Mouse (Mus musculus) heart, embryonic 13.5 days (tissue): ENCODE measurements around the gene Msl1. TPM values are rescaled to one million over a fixed set of nuclear protein-coding genes. Genes with fewer than 3 reads are reported as not detected.
"Not testable (repeated sequence)": the region's sequence is repeated elsewhere in the genome, so short reads cannot be mapped to it uniquely, and the experiment has no call there.

Experiments
- ATAC-seq: fragments of 200-750 bp; cut with Nextera tagmentation; 2 replicates; pipeline ENCODE4 v1.8.0; 2017; ENCODE audit warnings: moderate TSS enrichment; ENCODE audit not compliant: insufficient number of reproducible peaks, low FRiP score, low TSS enrichment; ENCODE audit errors: extremely low read depth
- H3K27ac ChIP-seq: fragments of 300-500 bp; sonication (generic); replicated peaks from 2 replicates; pipeline ENCODE4 v1.5.1; 2015; ENCODE audit warnings: moderate library complexity, mild to moderate bottlenecking, inconsistent platforms
- H3K27me3 ChIP-seq: fragments of 300-500 bp; sonication (generic); replicated peaks from 2 replicates; pipeline ENCODE4 v1.6.1; 2015; ENCODE audit warnings: mild to moderate bottlenecking, inconsistent platforms
- H3K36me3 ChIP-seq: fragments of 300-500 bp; sonication (generic); 2 replicates; pipeline ENCODE4 v1.6.1; 2015; ENCODE audit warnings: mild to moderate bottlenecking, inconsistent platforms
- H3K4me1 ChIP-seq: fragments of 300-500 bp; sonication (generic); 2 replicates; pipeline ENCODE4 v1.6.1; 2015; ENCODE audit warnings: inconsistent platforms
- H3K4me2 ChIP-seq: fragments of 300-500 bp; sonication (generic); 2 replicates; pipeline ENCODE4 v1.6.1; 2015; ENCODE audit warnings: inconsistent platforms, mild to moderate bottlenecking, moderate library complexity
- H3K4me3 ChIP-seq: fragments of 300-500 bp; sonication (generic); 2 replicates; pipeline ENCODE4 v1.5.1; 2015; ENCODE audit warnings: moderate library complexity, mild to moderate bottlenecking, inconsistent platforms
- H3K9ac ChIP-seq: fragments of 300-500 bp; sonication (generic); 2 replicates; pipeline ENCODE4 v1.6.1; 2015; ENCODE audit warnings: inconsistent platforms, mild to moderate bottlenecking, moderate library complexity
- H3K9me3 ChIP-seq: fragments of 300-500 bp; sonication (generic); 2 replicates; pipeline ENCODE4 v1.6.1; 2016; ENCODE audit warnings: inconsistent platforms
- WGBS: fragments of 180-500 bp; shearing (Covaris S2); methylation state at CpG from one replicate; pipeline ENCODE4 v1.1.7; 2015; ENCODE audit warnings: mixed read lengths; 5-methylcytosine and 5-hydroxymethylcytosine counted together
- polyA plus RNA-seq: library from polyadenylated mRNA; unstranded; fragments of >200 nt; fragmentation: Nextera tagmentation; extraction: Ambion mirVana; gene quantifications from 2 replicates; pipeline ENCODE4 v1.2.1, GENCODE M21; 2015

Msl1 gene
- polyA plus RNA-seq, 1 experiment from 2014 or later: 14.6 TPM

DNA sequence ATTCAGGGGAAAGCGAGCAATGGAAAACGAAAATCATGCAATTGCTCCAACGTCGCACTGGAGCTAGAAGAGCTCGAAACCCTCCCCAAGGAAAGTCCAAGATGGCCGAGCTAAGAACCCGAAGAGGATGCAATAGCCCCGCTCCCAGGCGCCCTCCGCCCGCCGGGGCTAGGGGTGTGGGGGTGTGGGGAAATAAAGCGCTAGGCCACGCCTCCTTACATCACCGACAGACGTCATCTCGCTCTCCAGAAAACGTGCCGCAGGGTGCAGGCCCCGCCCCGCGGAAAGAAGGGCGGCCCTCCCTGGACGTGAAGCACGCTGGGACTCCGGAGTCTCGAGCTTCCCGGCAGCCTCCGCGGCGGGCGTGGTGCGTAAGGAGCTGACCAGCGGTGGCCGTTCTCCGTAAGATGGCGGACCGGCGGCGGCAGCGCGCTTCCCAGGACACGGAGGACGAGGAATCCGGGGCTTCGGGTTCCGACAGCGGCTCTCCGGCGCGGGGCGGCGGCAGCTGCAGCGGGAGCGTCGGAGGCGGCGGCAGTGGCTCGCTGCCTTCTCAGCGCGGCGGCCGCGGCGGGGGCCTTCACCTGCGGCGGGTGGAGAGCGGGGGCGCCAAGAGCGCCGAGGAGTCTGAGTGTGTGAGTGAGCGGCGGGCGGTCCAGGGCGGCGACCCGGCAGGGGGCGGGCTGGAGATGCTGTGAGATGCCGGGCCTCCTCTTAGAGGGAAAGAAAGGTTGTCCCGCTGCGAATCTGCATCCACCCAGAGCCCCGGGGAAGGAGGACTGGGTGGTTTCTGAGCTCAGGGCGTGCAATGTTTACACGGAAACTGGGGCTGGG lies 14.4 kb downstream of the Msl1 start:
- Histone ChIP-seq H3K27me3 (no peaks in the 10 kb centered on the region), H3K9ac (peak overlapping the region; percentile 94), H3K9me3 (no peaks in the 10 kb centered on the region), H3K4me2 (peak overlapping the region; percentile 93), H3K4me1 (peaks cover 26% of the 10 kb centered on the region), H3K27ac (peak overlapping the region; percentile 98), H3K4me3 (peak overlapping the region; percentile 73), H3K36me3 (peaks cover 75% of the 10 kb centered on the region)
- WGBS: under 1% methylated on average over 84 of the region's 84 CpGs
- ATAC-seq: peak; percentile 97

DNA sequence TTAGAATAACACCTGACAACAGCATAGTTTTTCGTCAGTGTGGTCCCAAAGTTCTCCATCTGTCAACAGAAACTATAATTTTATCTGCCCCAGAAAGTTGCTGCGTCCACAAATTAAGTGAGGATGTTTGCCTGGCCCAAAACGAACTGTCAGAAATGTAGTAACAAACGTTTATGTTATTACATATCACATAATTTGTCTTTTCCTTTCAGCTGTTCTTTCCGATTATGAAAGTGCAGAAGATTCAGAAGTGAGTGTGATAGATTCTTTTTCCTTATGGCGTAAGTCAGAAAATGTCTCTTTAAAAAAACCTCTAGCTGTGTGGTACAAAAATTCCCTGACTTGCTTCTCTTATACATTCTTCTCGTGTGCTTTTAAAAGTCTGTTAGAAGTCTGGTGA lies 15.4 kb downstream of the Msl1 start:
- peak overlapping the region; percentile 94 for H3K9ac ChIP-seq
- peak overlapping the region; percentile 98 for H3K27ac ChIP-seq
- no peaks in the 10 kb centered on the region for H3K9me3 ChIP-seq
- 66% methylated on average over 7 of the region's 7 CpGs for WGBS
- no peaks in the 10 kb centered on the region for H3K27me3 ChIP-seq
- H3K4me1 ChIP-seq: peaks cover 26% of the 10 kb centered on the region
- no peak for ATAC-seq
- peaks cover 74% of the 10 kb centered on the region for H3K36me3 ChIP-seq
- peak overlapping the region; percentile 73 for H3K4me3 ChIP-seq
- peak overlapping the region; percentile 93 for H3K4me2 ChIP-seq

- H3K9me3 ChIP-seq: no peaks in the 10 kb centered on the region
- H3K27ac ChIP-seq: no peak overlapping the region
- no peak overlapping the region for H3K4me2 ChIP-seq
- H3K4me1 ChIP-seq: no peaks in the 10 kb centered on the region
- H3K36me3 ChIP-seq: peaks cover 97% of the 10 kb centered on the region
- no peaks in the 10 kb centered on the region for H3K27me3 ChIP-seq
- ATAC-seq: no peak
- H3K9ac ChIP-seq: no peak overlapping the region
- WGBS: 93% methylated on average over 1 of the region's 1 CpGs
- no peak overlapping the region for H3K4me3 ChIP-seq
These were observed 21.5 kb downstream of the Msl1 start for GRCm38 (mm10) chr11:98816706-98817239.

GRCm38 (mm10) chr11:98820968-98821367 lies 25.7 kb downstream of the Msl1 start:
- ATAC-seq: no peak
- 89% methylated on average over 5 of the region's 5 CpGs for WGBS
- Histone ChIP-seq H3K4me1 (no peaks in the 10 kb centered on the region), H3K36me3 (peaks cover 100% of the 10 kb centered on the region), H3K4me3 (no peak overlapping the region), H3K27me3 (no peaks in the 10 kb centered on the region), H3K9ac (no peak overlapping the region), H3K9me3 (no peaks in the 10 kb centered on the region), H3K4me2 (no peak overlapping the region), H3K27ac (no peak overlapping the region)

GRCm38 (mm10) chr11:98826071-98826470 lies 30.8 kb downstream of the Msl1 start:
- H3K4me3 ChIP-seq, H3K4me2 ChIP-seq, H3K27ac ChIP-seq, H3K27me3 ChIP-seq, H3K9me3 ChIP-seq, ATAC-seq, H3K9ac ChIP-seq, H3K4me1 ChIP-seq: not testable (repeated sequence)
- 86% methylated on average over 2 of the region's 2 CpGs for WGBS
- peaks cover 98% of the 10 kb centered on the region for H3K36me3 ChIP-seq

DNA sequence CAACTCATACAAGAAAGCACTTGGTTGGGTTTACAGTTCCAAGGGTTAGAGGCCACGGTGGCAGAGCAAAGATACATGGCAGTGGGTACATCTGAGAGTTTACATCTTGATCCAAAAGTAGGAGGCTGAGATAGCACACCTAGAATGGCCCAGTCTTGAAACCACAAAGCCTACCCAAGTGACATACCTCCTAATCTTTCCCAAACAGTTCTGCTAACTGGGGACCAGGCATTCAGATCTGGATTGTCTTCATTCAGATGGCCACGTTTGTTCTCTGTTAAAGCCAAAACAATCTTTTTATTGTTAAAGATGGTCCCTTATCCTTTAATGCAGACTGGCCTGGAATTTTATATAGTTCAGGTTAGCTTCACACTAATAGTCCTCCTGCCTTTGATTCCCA lies 32.6 kb downstream of the Msl1 start:
- Histone ChIP-seq H3K4me1 (no peaks in the 10 kb centered on the region), H3K27ac (no peak overlapping the region), H3K9me3 (no peaks in the 10 kb centered on the region), H3K27me3 (no peaks in the 10 kb centered on the region), H3K4me2 (no peak overlapping the region), H3K36me3 (peaks cover 98% of the 10 kb centered on the region), H3K9ac (no peak overlapping the region), H3K4me3 (no peak overlapping the region)
- 88% methylated on average over 2 of the region's 2 CpGs for WGBS
- ATAC-seq: no peak

- Histone ChIP-seq H3K4me3 (no peak overlapping the region), H3K9ac (no peak overlapping the region), H3K27ac (no peak overlapping the region), H3K36me3 (peaks cover 98% of the 10 kb centered on the region), H3K4me1 (no peaks in the 10 kb centered on the region), H3K4me2 (no peak overlapping the region), H3K9me3 (no peaks in the 10 kb centered on the region), H3K27me3 (no peaks in the 10 kb centered on the region)
- 68% methylated on average over 12 of the region's 12 CpGs for WGBS
- ATAC-seq: no peak
These were observed 33.9 kb downstream of the Msl1 start for GRCm38 (mm10) chr11:98829091-98829775.

DNA sequence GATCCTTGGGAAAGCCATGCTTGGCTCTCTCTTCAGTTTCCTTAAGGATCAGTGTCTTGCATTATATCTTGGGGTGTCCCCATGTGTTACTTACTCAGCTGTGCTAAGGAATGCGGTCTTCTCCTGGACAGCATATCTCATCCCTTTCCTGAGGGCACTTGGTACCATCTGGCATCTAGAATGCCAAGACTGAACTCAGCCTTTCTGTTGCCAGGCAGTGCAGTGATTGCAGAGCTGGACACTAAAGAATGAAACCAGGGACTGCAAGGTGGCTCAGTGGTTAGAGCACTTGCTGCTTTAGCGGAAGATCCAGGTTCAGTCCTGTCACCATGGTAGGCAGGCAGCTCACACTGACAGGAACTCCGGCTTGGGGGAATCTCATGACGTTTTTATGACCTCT lies 34.6 kb downstream of the Msl1 start:
- no peak overlapping the region for H3K9ac ChIP-seq
- 82% methylated on average over 4 of the region's 4 CpGs for WGBS

GRCm38 (mm10) chr11:98835296-98835695 lies 40.0 kb downstream of the Msl1 start:
- ATAC-seq: no peak
- Histone ChIP-seq H3K27ac (no peak overlapping the region), H3K4me3 (no peak overlapping the region), H3K9me3 (no peaks in the 10 kb centered on the region), H3K27me3 (peaks cover 33% of the 10 kb centered on the region), H3K36me3 (peaks cover 44% of the 10 kb centered on the region), H3K4me1 (peaks cover 20% of the 10 kb centered on the region), H3K9ac (no peak overlapping the region), H3K4me2 (no peak overlapping the region)
- 48% methylated on average over 5 of the region's 5 CpGs for WGBS

More for the DNA sequence above, 34.6 kb downstream of the Msl1 start:
- H3K9me3 ChIP-seq: no peaks in the 10 kb centered on the region
- H3K4me3 ChIP-seq: no peak overlapping the region
- no peak overlapping the region for H3K4me2 ChIP-seq
- peaks cover 96% of the 10 kb centered on the region for H3K36me3 ChIP-seq
- no peaks in the 10 kb centered on the region for H3K27me3 ChIP-seq
- H3K27ac ChIP-seq: no peak overlapping the region
- H3K4me1 ChIP-seq: no peaks in the 10 kb centered on the region
- no peak for ATAC-seq

- no peak overlapping the region for H3K4me3 ChIP-seq
- no peak overlapping the region for H3K27ac ChIP-seq
- WGBS: 53% methylated on average over 3 of the region's 3 CpGs
- H3K4me1 ChIP-seq: peaks cover 20% of the 10 kb centered on the region
- peaks cover 36% of the 10 kb centered on the region for H3K27me3 ChIP-seq
- ATAC-seq: no peak
- H3K9me3 ChIP-seq: no peaks in the 10 kb centered on the region
- H3K4me2 ChIP-seq: no peak overlapping the region
- H3K36me3 ChIP-seq: peaks cover 40% of the 10 kb centered on the region
- H3K9ac ChIP-seq: no peak overlapping the region
These were observed 40.4 kb downstream of the Msl1 start for GRCm38 (mm10) chr11:98835725-98836124.

DNA sequence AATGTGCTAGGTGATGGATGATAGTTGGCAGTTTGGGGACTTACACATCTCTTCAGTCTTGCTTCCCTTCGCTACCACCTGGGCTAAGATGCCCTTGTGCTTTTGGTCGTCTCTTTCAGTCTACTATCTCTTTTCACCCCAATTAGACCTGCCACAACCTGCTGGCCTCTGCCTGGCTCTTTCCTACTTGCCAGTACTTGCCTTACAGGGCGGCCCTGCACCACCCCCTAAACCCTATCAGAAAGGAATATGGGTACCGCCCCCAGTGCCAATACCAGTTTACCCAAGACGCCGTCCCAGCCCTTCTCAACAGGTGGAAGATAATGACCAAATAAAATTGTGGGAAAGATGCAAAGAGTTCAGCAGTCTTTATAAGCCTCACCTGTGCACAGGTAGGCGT lies 40.8 kb downstream of the Msl1 start:
- Histone ChIP-seq H3K36me3 (peaks cover 35% of the 10 kb centered on the region), H3K27ac (no peak overlapping the region), H3K4me2 (peak overlapping the region; percentile 99), H3K27me3 (peaks cover 36% of the 10 kb centered on the region), H3K9me3 (no peaks in the 10 kb centered on the region), H3K4me3 (peak overlapping the region; percentile 66), H3K4me1 (peaks cover 20% of the 10 kb centered on the region), H3K9ac (peak overlapping the region; percentile 82)
- no peak for ATAC-seq
- 24% methylated on average over 7 of the region's 7 CpGs for WGBS
